Mouse (Mus musculus): Measurements from ENCODE around the gene Ttyh3. TPM values are rescaled to one million over a fixed set of nuclear protein-coding genes. Genes with fewer than 3 reads are reported as not detected.
A peak's percentile ranks its signal among the peaks of the same experiment; 100 is the strongest.

Ttyh3 gene
- total RNA-seq, 4 experiments from 2014 or later = 160 to 168 (median 167) TPM

- DNase-seq (ENCODE audit: low spot score in 2 of 2) = peak in 1 of 2 experiments; percentile 54
These were observed 15.4 kb downstream of the Ttyh3 start for GRCm38 (mm10) chr5:140633432-140633831.

- DNase-seq (ENCODE audit: low spot score in 2 of 2) = no peak
These were observed 19.8 kb downstream of the Ttyh3 start for GRCm38 (mm10) chr5:140628995-140629394.

GRCm38 (mm10) chr5:140627580-140627979 lies 21.3 kb downstream of the Ttyh3 start:
- DNase-seq (ENCODE audit: low spot score in 2 of 2) = no peak

GRCm38 (mm10) chr5:140624961-140625360 lies 23.9 kb downstream of the Ttyh3 start:
- DNase-seq (ENCODE audit: low spot score in 2 of 2) = no peak

GRCm38 (mm10) chr5:140624238-140624637 lies 24.6 kb downstream of the Ttyh3 start:
- no peak for DNase-seq (ENCODE audit: low spot score in 2 of 2)

- DNase-seq (ENCODE audit: low spot score in 2 of 2) = no peak
These were observed 25.0 kb downstream of the Ttyh3 start for GRCm38 (mm10) chr5:140623791-140624190.

GRCm38 (mm10) chr5:140622978-140623670 lies 25.7 kb downstream of the Ttyh3 start:
- no peak for DNase-seq (ENCODE audit: low spot score in 2 of 2)

- no peak for DNase-seq (ENCODE audit: low spot score in 2 of 2)
These were observed 27.3 kb downstream of the Ttyh3 start for GRCm38 (mm10) chr5:140621517-140621916.

GRCm38 (mm10) chr5:140621092-140621491 lies 27.7 kb downstream of the Ttyh3 start:
- no peak for DNase-seq (ENCODE audit: low spot score in 2 of 2)

GRCm38 (mm10) chr5:140619895-140620736 lies 28.7 kb downstream of the Ttyh3 start:
- DNase-seq (ENCODE audit: low spot score in 2 of 2) = no peak

GRCm38 (mm10) chr5:140619151-140619771 lies 29.6 kb downstream of the Ttyh3 start:
- DNase-seq (ENCODE audit: low spot score in 2 of 2) = peak; percentile 70 to 73

- DNase-seq (ENCODE audit: low spot score in 2 of 2) = no peak
These were observed 31.1 kb downstream of the Ttyh3 start for GRCm38 (mm10) chr5:140617714-140618113.

- DNase-seq (ENCODE audit: low spot score in 2 of 2) = no peak
These were observed 32.1 kb downstream of the Ttyh3 start for GRCm38 (mm10) chr5:140616691-140617090.

GRCm38 (mm10) chr5:140616110-140616503 lies 32.7 kb downstream of the Ttyh3 start:
- DNase-seq (ENCODE audit: low spot score in 2 of 2) = no peak

GRCm38 (mm10) chr5:140615321-140616109 lies 33.3 kb downstream of the Ttyh3 start:
- no peak for DNase-seq (ENCODE audit: low spot score in 2 of 2)

GRCm38 (mm10) chr5:140614837-140615236 lies 34.0 kb downstream of the Ttyh3 start:
- DNase-seq (ENCODE audit: low spot score in 2 of 2) = no peak

- DNase-seq (ENCODE audit: low spot score in 2 of 2) = no peak
These were observed 34.7 kb downstream of the Ttyh3 start for GRCm38 (mm10) chr5:140614141-140614540.

- no peak for DNase-seq (ENCODE audit: low spot score in 2 of 2)
These were observed 36.6 kb downstream of the Ttyh3 start for GRCm38 (mm10) chr5:140612191-140612590.

- no peak for DNase-seq (ENCODE audit: low spot score in 2 of 2)
These were observed 37.1 kb downstream of the Ttyh3 start for GRCm38 (mm10) chr5:140611611-140612185.

- DNase-seq (ENCODE audit: low spot score in 2 of 2) = peak; percentile 69 to 80
These were observed 37.7 kb downstream of the Ttyh3 start for GRCm38 (mm10) chr5:140611021-140611583.
